Mouse (Mus musculus) heart, postnatal 0 days (tissue): ENCODE data around the gene Arhgdia.

Source experiments
- CTCF ChIP-seq: IDR thresholded peaks from 2 replicates; pipeline ENCODE4 v1.5.1; 2016; ENCODE audit warnings: antibody characterized with exemption, control low read depth, low read depth
- EP300 ChIP-seq: IDR thresholded peaks from 2 replicates; pipeline ENCODE4 v1.6.1; 2016; ENCODE audit warnings: antibody characterized with exemption, low read depth

DNA sequence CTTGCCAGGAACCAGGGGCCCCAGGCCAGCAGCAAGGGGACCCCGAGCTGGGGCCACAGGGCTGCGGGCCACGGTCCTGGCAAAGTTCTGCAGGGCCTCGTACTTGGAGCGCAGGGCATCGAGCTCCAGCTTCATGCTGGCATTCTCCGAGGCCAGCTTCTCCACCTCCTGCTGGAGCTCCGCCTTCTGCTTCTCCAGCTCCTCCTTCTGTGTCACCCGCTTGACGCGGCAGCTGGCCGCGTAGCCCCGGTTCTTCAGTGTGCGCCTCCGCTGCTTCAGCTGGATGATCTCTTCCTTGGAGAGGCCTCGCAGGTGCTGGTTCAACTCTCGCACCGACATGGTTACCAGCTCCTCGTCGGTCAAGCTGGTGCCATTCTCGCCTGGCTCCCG, 47.9 kb upstream of the Arhgdia start:
- TF ChIP-seq CTCF (no peak), EP300 (no peak)
